Mouse (Mus musculus): ENCODE data around the gene Gm5901.

GRCm38 (mm10) chr7:105334004-105334403 lies 40.8 kb upstream of the Gm5901 start, which contains the start of gene Olfr690:
- TF ChIP-seq CTCF (IDR thresholded peaks at IDR 0.05; ENCODE audit: low read depth): no peak
- TF ChIP-seq EP300 (IDR thresholded peaks at IDR 0.05; ENCODE audit: low read depth): no peak

Data from heart, postnatal 0 days (tissue).